Comparison of ENCODE assay signal across 19 mouse cellular contexts in the genomic region with DNA sequence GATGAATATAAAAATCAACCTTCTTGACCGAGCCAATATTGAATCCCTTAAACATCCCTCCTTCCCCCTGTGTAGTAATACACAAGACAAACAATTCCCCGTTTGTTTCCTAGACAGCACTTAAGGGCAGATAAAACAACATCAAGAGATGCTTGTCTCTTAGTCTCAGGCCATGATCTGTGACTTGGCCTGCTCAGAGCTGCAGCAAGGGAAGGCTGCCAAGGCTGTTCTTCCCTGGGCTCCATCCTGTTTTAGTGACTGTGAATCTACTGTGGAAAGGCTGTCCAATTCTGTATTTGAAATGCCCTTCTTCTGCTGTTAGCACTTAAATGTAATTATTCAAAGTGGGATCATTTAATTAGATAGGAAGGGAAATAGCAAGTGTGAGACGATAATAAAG.
DNase-seq lines count a peak whose midpoint lies in the region; ATAC-seq and TF ChIP-seq lines count a peak whose summit lies in the region.
"Had no signal": no experiment of that assay in that cellular context is flagged by ENCODE, and none has a peak within 500 bp of the region (broad histone marks: within the 10 kb centered on the region; RNA-seq: fewer than 3 reads in every experiment).

No protein-coding gene starts in this region.

- H3K27ac ChIP-seq in midbrain, embryonic 11.5 days (ENCODE audit: low read depth, low read length): no peak overlapping the region
- no peak overlapping the region for H3K27ac ChIP-seq in midbrain, embryonic 10.5 days (replicated peaks)
- 0 out of 2 replicates have a peak overlapping the region, but pooled peaks have one; percentile 27 for H3K27ac ChIP-seq in midbrain, embryonic 15.5 days
- no peak overlapping the region for H3K27ac ChIP-seq in intestine, postnatal 0 days (ENCODE audit: low read depth, low read length)
- H3K27ac ChIP-seq: embryonic facial prominence, embryonic 13.5 days; kidney, postnatal 0 days; limb, embryonic 15.5 days; neural tube, embryonic 12.5 days had no signal

- DNase-seq in cerebellum, adult 11 months: no peak
- DNase-seq in midbrain, embryonic 11.5 days (ENCODE audit: low spot score, missing footprints): peak; percentile 77
- no peak for DNase-seq in midbrain, embryonic 10.5 days (ENCODE audit: low spot score)
- DNase-seq in cerebellum, postnatal 10 days: peak; percentile 76 to 81
- no peak for DNase-seq in lung, postnatal 4 days
- DNase-seq: B cell, adult 2 months; gastrocnemius, postnatal 36 days; kidney, adult 11 months; right cerebral cortex, adult 18-20 months; thymus, postnatal 36 days had no signal

- no peak overlapping the region for H3K9ac ChIP-seq in midbrain, embryonic 11.5 days (ENCODE audit: low read length)
- H3K9ac ChIP-seq in midbrain, embryonic 15.5 days: no peak overlapping the region
- H3K9ac ChIP-seq in intestine, postnatal 0 days (ENCODE audit: low read depth, low read length): no peak overlapping the region
- H3K9ac ChIP-seq: embryonic facial prominence, embryonic 13.5 days; limb, embryonic 15.5 days; neural tube, embryonic 12.5 days had no signal

- no peaks in the 10 kb centered on the region for H3K9me3 ChIP-seq in midbrain, embryonic 11.5 days (ENCODE audit: control insufficient read depth, low read length)
- no peaks in the 10 kb centered on the region for H3K9me3 ChIP-seq in midbrain, embryonic 10.5 days (replicated peaks)
- no peaks in the 10 kb centered on the region for H3K9me3 ChIP-seq in midbrain, embryonic 15.5 days
- no peaks in the 10 kb centered on the region for H3K9me3 ChIP-seq in intestine, postnatal 0 days (ENCODE audit: control insufficient read depth)
- H3K9me3 ChIP-seq: embryonic facial prominence, embryonic 13.5 days; limb, embryonic 15.5 days; neural tube, embryonic 12.5 days had no signal

- ATAC-seq in cerebellum, adult (ENCODE audit: insufficient number of reproducible peaks, low FRiP score, low TSS enrichment): 0 out of 2 replicates have a peak, but pooled peaks have one; percentile 16
- no peak for ATAC-seq in midbrain, embryonic 11.5 days (ENCODE audit: low FRiP score)
- no peak for ATAC-seq in midbrain, embryonic 15.5 days (replicated peaks)
- ATAC-seq in intestine, postnatal 0 days: no peak
- ATAC-seq: forebrain, embryonic 16.5 days; lung, postnatal 0 days had no signal

- H3K36me3 ChIP-seq in midbrain, embryonic 11.5 days (ENCODE audit: control insufficient read depth, insufficient read depth, low read length): no peaks in the 10 kb centered on the region
- no peaks in the 10 kb centered on the region for H3K36me3 ChIP-seq in midbrain, embryonic 10.5 days
- H3K36me3 ChIP-seq in midbrain, embryonic 15.5 days (replicated peaks): no peaks in the 10 kb centered on the region
- no peaks in the 10 kb centered on the region for H3K36me3 ChIP-seq in intestine, postnatal 0 days (ENCODE audit: control insufficient read depth, insufficient read depth)
- H3K36me3 ChIP-seq: embryonic facial prominence, embryonic 13.5 days; limb, embryonic 15.5 days; neural tube, embryonic 12.5 days had no signal

- peaks cover 21% of the 10 kb centered on the region for H3K4me1 ChIP-seq in midbrain, embryonic 11.5 days (ENCODE audit: control insufficient read depth, insufficient read depth, low read length)
- peaks cover 40% of the 10 kb centered on the region for H3K4me1 ChIP-seq in midbrain, embryonic 10.5 days
- peaks cover 47% of the 10 kb centered on the region for H3K4me1 ChIP-seq in midbrain, embryonic 15.5 days
- no peaks in the 10 kb centered on the region; the same call in 1 of the 2 replicates for H3K4me1 ChIP-seq in intestine, postnatal 0 days (replicated peaks; ENCODE audit: control insufficient read depth, insufficient read depth, low read length)

- no peak for TF ChIP-seq CTCF in intestine, postnatal 0 days (IDR thresholded peaks at IDR 0.05; ENCODE audit: low read depth)

- H3K4me3 ChIP-seq in midbrain, embryonic 11.5 days (ENCODE audit: low read depth, low read length): no peak overlapping the region
- H3K4me3 ChIP-seq in midbrain, embryonic 10.5 days: no peak overlapping the region
- no peak overlapping the region for H3K4me3 ChIP-seq in midbrain, embryonic 15.5 days
- no peak overlapping the region for H3K4me3 ChIP-seq in intestine, postnatal 0 days (ENCODE audit: low read depth, low read length)
- H3K4me3 ChIP-seq: embryonic facial prominence, embryonic 13.5 days; limb, embryonic 15.5 days; neural tube, embryonic 12.5 days had no signal

- WGBS in midbrain, embryonic 11.5 days: 88% methylated on average over 3 of the region's 3 CpGs
- WGBS in midbrain, embryonic 10.5 days: 80% methylated on average over 3 of the region's 3 CpGs
- WGBS in midbrain, embryonic 15.5 days: 62% methylated on average over 3 of the region's 3 CpGs
- WGBS in intestine, postnatal 0 days: 74% methylated on average over 3 of the region's 3 CpGs

- no peaks in the 10 kb centered on the region for H3K27me3 ChIP-seq in midbrain, embryonic 11.5 days (ENCODE audit: control insufficient read depth, insufficient read depth, low read length)
- H3K27me3 ChIP-seq in midbrain, embryonic 10.5 days (ENCODE audit: low read depth, poor library complexity, severe bottlenecking): peaks cover 38% of the 10 kb centered on the region
- H3K27me3 ChIP-seq in midbrain, embryonic 15.5 days (replicated peaks): no peaks in the 10 kb centered on the region
- H3K27me3 ChIP-seq in intestine, postnatal 0 days (replicated peaks; ENCODE audit: control insufficient read depth, insufficient read depth, low read length): peaks cover 6% of the 10 kb centered on the region; the same call in 1 of the 2 replicates

- no peak overlapping the region for H3K4me2 ChIP-seq in midbrain, embryonic 11.5 days
- no peak overlapping the region for H3K4me2 ChIP-seq in midbrain, embryonic 15.5 days
- H3K4me2 ChIP-seq in intestine, postnatal 0 days (replicated peaks; ENCODE audit: low read depth): no peak overlapping the region
- H3K4me2 ChIP-seq: embryonic facial prominence, embryonic 13.5 days; limb, embryonic 15.5 days; neural tube, embryonic 12.5 days had no signal

Comparison
In these comparisons a context has a peak if more than half of its experiments do, and no peak if none do; other contexts are left out.
1. DNase-seq: peak in midbrain, embryonic 11.5 days (single experiment) and cerebellum, postnatal 10 days (2 of 2); none in cerebellum, adult 11 months (single experiment), midbrain, embryonic 10.5 days (single experiment) and lung, postnatal 4 days (0 of 2).